Mouse (Mus musculus) thymus, adult 2 months (tissue): ENCODE results near the gene Gm5737.

Experiments used
- CTCF ChIP-seq: fragments of 200-500 bp; IDR thresholded peaks from 2 replicates; pipeline ENCODE4 v1.5.1; 2012; ENCODE audit warnings: mild to moderate bottlenecking, control low read depth, low read length, moderate library complexity, borderline replicate concordance; ENCODE audit not compliant: control insufficient read depth, poor library complexity, insufficient read depth; ENCODE audit errors: extremely low read depth
- POLR2A ChIP-seq: fragments of 200-500 bp; IDR thresholded peaks from 2 replicates; pipeline ENCODE4 v1.6.1; 2012; ENCODE audit warnings: mild to moderate bottlenecking, low read length, control low read depth, moderate library complexity; ENCODE audit not compliant: control insufficient read depth, poor library complexity, insufficient read depth; ENCODE audit errors: extremely low read depth

DNA sequence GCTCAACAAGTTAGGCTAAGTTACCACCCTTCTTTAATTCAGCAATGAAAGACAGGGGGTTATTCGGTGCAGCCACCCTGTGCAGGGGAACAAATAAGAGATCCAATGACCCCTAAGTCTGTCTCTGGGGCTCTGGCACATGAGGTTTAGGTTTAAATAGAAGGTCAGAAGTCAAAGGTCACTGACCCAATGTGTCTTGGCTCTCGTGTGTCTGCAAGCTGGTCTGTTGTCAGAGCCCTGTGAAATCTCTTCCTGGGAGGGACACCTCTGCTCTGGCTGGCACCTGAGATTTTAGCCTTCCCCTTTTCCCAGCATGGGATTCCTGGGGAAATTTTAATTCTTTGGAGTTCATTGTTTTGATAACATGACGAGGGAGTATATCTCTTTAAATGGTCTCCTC lies 50.0 kb downstream of the Gm5737 start:
- TF ChIP-seq POLR2A, result no peak
- no peak for TF ChIP-seq CTCF
